Mouse (Mus musculus): ENCODE measurements around the gene Ect2l.

DNA sequence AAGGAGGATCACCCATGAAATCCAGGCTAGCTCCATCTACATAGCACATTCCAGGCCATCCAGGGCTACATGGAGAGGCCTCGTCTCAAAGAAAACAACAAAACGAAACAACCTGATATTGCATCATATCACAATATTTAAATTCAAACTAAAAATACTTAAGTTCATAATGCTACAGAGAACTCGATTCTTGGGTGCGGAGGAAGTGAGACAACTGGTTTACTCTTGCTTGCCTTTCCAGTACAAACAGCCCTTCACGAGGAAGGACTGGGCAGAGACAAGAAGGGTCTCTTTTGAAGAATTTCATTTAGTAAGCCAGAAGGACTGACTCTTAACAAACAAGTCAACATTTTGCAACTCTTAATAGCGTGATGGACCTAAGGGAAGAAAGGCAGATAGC is 22.1 kb downstream of the Ect2l start:
- TF ChIP-seq CTCF (IDR thresholded peaks at IDR 0.05; ENCODE audit: low read depth, low read length) = no peak
- TF ChIP-seq TAL1 (conservative IDR thresholded peaks at IDR 0.05; ENCODE audit: low read depth, low read length) = no peak
- TF ChIP-seq POLR2AphosphoS5 (IDR thresholded peaks at IDR 0.05; ENCODE audit: insufficient replicate concordance, low read depth, low read length) = no peak
- TF ChIP-seq GATA1 (IDR thresholded peaks at IDR 0.05; ENCODE audit: borderline replicate concordance, low read length) = no peak
- no peak for TF ChIP-seq GATA2 (IDR thresholded peaks at IDR 0.05; ENCODE audit: borderline replicate concordance, low read depth, low read length)
